Mouse (Mus musculus): ENCODE data around the gene Pycr2.
"Not testable (repeated sequence)": the region's sequence is repeated elsewhere in the genome, so short reads cannot be mapped to it uniquely, and the experiment has no call there.

The Pycr2 gene

DNA sequence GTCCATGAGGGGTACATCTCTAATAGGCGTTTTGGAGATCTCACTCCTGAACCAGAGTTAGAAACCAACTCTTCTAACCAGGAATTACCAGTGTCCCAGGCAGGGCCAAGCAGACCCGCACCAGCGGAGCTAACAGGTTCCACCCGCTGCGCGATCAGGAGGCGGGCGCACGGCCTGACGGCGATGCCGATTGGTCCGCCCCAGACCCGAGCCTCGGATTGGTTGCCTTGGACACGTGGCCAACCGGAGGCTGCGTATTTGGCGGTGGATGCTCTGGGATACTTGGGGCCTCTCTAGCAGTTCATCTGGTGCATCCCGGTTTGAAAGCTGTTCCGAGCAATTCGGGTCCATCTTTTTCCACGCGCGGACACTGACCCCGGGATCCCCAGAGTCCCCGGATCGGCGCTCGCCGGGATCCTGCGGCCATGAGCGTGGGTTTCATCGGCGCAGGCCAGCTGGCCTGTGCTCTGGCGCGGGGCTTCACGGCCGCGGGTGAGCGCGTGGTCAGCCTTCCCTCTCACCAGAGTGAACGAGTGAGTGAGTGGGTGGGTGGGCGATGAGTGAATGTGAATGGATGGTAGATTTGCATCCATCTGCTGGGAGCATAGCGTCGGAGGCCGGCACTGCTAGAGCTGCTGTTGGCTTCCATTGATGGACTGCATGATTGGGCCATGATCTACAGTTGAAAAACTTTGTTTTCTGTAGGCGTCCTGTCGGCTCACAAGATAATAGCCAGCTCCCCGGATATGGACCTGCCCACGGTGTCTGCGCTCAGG, at the start of gene Pycr2:
TSS of gene Pycr2 (plus strand) at position 255 of the 776 bp plus-strand sequence.
- peak; percentile 98 for DNase-seq

DNA sequence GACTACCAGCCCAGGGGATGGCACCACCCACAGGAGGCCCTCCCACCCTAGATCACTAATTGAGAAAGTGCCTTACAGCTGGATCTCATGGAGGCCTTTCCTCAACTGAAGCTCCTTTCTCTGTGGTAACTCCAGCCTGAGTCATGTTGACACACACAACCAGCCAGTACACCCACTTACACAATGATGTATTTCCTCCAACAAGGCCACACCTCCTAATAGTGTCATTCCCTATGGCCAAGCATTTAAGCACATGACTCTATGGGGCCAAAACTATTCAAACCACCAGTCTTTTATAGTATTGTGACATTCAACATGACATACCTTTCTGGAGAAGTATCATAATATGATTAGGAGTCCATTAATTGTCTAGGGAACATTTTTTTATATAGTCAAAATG, 45.3 kb upstream of the Pycr2 start:
- no peak for DNase-seq

GRCm38 (mm10) chr1:180860030-180860429, 44.1 kb upstream of the Pycr2 start:
- no peak for DNase-seq

GRCm38 (mm10) chr1:180863606-180864005, 40.5 kb upstream of the Pycr2 start:
- peak; percentile 35 to 58 for DNase-seq

DNA sequence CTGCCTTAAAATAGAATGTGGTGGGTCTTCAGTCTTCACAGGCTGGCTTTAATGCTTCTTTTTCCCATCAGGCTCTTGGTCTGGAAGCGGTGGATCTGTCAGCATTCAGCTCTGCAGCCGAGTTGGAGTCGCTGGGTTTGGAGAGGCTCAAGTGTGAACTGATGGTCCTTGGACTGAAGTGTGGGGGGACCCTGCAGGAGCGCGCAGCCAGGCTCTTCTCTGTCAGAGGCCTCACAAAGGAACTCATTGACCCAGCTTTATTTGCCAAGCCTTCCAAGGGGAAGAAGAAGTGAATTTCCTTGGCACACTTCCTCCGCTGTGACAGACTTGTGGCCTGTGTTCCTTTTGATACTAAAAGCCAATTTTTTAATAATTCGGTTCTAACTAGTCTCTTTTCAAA, 38.1 kb upstream of the Pycr2 start:
- DNase-seq = peak; percentile 22 to 28

- no peak for DNase-seq
These were observed 33.9 kb upstream of the Pycr2 start for GRCm38 (mm10) chr1:180870122-180870650.

- peak; percentile 66 to 75 for DNase-seq
These were observed 30.1 kb upstream of the Pycr2 start for GRCm38 (mm10) chr1:180873861-180874484.

GRCm38 (mm10) chr1:180874615-180875014, 29.5 kb upstream of the Pycr2 start:
- DNase-seq = no peak

DNA sequence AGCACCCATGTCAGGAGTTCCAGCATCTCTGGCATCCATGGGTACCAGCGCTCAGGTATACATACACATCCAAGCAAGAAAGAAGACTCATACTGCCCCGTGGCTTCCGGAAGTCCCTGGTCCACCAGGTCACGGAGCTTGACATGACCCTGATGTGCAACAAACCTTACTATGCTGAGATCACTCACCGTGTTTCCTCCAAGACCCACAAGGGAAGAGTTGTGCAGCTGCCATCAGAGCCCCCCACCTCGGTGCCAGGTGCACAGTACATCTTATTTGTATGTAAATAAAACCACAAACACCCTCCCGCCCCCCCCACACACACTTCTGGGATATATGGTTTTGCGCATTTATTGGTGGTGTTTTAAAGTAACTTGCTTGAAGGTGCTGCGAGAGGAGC, 29.0 kb upstream of the Pycr2 start:
- no peak for DNase-seq

DNA sequence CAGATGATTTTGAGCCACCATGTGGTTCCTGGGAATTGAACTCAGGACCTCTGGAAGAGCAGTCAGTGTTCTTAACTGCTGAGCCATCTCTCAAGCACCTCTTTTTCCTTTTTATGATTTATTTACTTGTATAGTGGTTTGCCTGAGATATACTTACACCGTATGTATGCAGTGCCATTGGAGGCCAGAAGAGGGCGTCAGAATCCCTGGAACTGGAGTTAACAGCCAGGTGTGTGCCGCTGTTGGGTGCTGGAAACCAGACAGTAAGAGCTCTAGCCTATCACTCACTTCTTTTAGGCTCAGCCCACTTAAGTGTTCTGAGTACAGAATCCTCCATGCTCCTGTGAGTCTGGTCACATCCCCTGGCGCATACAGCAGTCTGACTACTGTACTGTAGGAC, 26.6 kb upstream of the Pycr2 start:
- no peak for DNase-seq

GRCm38 (mm10) chr1:180881768-180882167, 22.3 kb upstream of the Pycr2 start:
- no peak for DNase-seq

- no peak for DNase-seq
These were observed 20.4 kb upstream of the Pycr2 start for GRCm38 (mm10) chr1:180883731-180884130.

GRCm38 (mm10) chr1:180884484-180884883, 19.6 kb upstream of the Pycr2 start:
- no peak for DNase-seq

DNA sequence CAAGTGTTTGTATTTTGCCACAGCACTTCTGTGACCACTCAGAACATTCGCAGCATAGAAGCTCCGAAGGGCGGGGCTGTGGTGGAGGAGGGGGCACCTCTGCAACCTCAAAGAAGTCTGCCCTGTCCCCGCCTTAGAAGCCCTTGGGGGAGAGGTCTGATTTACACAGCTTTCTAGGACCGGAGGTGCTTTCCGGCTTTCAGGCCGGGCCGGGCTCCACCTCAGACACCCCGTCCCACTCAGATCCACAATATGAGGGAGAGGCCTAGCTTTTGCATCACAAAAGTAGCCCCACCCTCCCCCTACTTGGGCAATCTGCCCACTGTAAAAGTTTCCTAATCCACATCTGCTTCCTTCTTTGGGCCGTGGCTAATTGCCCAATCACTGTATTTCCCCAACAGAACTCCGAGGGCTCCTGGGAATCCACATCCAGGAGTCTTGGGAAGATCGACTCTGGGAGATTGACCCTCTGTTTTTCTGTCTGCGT, 15.5 kb upstream of the Pycr2 start:
- no peak for DNase-seq

DNA sequence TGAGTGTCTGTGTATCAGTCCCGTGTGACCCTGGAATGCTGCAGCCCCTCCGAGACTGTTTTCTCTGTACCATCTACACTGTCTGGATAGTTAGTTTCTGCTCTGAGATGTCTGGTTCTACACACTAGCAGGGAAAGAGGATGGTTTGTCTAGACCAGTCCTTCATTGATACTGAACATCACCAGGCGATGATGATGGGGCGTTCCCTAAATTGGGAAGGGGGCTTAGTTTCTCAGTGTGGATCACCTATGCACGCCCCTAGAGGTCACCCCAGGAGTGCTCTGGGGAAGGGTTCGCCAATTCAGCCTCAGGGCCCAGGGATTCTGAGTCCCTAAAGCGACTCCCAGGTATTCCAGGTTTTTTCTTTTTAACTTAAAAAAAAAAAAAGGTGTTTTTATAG, 14.9 kb upstream of the Pycr2 start:
- no peak for DNase-seq

GRCm38 (mm10) chr1:180889841-180890240, 14.3 kb upstream of the Pycr2 start:
- DNase-seq = no peak

GRCm38 (mm10) chr1:180892808-180893207, 11.3 kb upstream of the Pycr2 start, which contains the start of gene Lefty2:
Gene Lefty2 (plus strand): TSS chr1:180893108.
- no peak for DNase-seq

- DNase-seq = not testable (repeated sequence)
These were observed 9.8 kb upstream of the Pycr2 start for GRCm38 (mm10) chr1:180894088-180894987.

DNA sequence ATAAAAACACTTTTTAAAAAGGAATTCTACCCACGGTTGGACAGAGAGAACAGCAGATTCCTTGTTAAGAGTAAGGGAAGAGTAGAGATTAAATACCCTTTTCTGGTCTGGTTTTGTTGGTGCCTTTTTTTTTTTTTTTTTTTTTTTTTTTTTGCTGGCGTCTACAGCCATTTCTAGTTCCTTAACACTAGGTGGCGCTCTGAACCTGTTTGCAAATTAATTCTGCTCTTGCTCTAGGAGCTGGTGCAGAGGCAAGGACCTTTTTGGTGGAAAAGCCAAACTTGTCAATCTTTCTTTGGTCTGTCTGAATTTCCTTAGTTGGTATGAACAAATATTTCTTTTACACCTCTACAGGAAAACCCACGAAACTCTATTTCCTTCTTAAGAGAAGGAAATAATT, 3.0 kb upstream of the Pycr2 start:
- DNase-seq = peak; percentile 61 to 81

GRCm38 (mm10) chr1:180902915-180903314, 1.2 kb upstream of the Pycr2 start:
- no peak for DNase-seq

GRCm38 (mm10) chr1:180903666-180904038, 441 bp upstream of the Pycr2 start:
- no peak for DNase-seq

DNA sequence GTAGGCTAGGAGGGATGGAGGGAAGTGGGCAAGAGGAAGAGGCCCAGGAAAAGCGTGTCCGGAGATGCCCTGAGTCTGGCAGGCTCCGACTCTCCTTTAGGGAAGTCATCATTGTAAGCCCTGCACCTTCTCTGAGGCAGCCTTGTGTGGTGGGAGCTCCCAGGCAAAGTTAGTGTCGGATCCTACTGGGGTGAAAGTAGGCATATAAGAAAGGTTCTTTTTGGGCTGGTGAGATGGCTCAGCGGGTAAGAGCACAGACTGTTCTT, 655 bp downstream of the Pycr2 start:
- DNase-seq = no peak

DNA sequence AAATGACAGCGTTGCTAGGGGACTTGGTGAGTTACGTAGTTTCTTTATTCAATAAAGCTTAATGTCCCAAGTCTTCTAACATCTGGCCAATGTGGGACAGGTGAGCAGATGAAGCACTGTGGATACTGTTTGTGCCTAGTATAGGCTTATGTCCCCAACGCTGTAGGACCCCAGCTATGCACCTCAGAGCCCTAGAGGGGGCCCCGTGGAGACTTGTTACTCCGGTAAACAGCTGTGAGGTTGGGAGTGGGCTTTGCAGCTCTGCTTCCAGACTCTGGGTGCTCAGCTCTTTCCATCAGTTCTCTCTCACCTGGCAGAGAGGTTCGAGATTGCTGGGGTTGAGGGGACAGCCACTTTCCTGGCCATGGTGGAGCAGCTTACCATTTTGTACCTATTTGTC, 1.2 kb downstream of the Pycr2 start:
- no peak for DNase-seq
